Mouse (Mus musculus): ENCODE results near the gene P2ry2.

P2ry2 gene

GRCm38 (mm10) chr7:101027623-101028443 lies 15.2 kb upstream of the P2ry2 start:
- CTCF ChIA-PET = no interaction called here

DNA sequence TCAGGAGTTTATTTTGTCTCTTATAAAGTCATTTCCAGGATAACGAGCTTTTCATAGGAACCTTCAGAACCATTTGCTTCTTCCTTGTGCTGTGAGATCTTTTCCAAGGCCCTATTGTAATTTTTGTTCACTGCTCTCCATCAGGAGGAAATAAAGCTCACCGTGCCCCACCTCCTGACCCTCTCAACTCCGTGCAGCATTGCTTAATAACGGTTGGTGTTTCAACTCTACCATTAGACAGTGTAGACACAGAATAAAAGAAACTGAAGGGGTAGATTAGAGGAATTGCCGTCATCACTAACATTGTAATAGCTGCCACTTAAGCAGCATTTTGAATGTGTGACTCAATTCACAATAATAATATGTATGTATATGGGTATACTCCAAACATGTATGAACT lies 14.2 kb upstream of the P2ry2 start:
- CTCF ChIA-PET = no interaction called here

- CTCF ChIA-PET = no interaction called here
Observed at GRCm38 (mm10) chr7:101017492-101017891, 4.8 kb upstream of the P2ry2 start.

- CTCF ChIA-PET = interaction anchor here (0.6 kb wide), 1 partner anchor 258 kb away, joined by 3 read pairs; no protein-coding TSS in a partner anchor
Observed at GRCm38 (mm10) chr7:101017021-101017461, 4.4 kb upstream of the P2ry2 start.

GRCm38 (mm10) chr7:101014985-101015384 lies 2.3 kb upstream of the P2ry2 start:
- CTCF ChIA-PET = no interaction called here

DNA sequence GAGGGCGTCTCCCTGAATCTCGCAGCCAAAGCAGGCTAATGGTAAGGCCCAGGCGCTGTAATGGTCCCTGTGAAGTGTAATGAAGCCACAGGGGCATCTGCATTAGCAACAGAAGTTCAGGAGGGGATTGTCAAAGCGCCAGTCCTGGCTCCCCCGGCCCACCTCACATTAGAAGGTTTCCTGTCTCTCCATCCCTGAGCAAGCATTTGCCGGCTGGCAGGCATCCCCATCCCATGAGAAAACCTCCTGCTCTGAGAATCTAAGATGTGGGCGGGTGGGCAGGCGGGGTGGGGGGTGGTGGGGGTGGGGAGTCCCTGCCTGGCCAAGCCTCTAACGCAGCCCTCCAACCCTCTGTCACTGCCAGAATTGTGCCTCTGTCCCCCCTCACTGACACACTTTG lies 1.4 kb upstream of the P2ry2 start:
- CTCF ChIA-PET = no interaction called here

DNA sequence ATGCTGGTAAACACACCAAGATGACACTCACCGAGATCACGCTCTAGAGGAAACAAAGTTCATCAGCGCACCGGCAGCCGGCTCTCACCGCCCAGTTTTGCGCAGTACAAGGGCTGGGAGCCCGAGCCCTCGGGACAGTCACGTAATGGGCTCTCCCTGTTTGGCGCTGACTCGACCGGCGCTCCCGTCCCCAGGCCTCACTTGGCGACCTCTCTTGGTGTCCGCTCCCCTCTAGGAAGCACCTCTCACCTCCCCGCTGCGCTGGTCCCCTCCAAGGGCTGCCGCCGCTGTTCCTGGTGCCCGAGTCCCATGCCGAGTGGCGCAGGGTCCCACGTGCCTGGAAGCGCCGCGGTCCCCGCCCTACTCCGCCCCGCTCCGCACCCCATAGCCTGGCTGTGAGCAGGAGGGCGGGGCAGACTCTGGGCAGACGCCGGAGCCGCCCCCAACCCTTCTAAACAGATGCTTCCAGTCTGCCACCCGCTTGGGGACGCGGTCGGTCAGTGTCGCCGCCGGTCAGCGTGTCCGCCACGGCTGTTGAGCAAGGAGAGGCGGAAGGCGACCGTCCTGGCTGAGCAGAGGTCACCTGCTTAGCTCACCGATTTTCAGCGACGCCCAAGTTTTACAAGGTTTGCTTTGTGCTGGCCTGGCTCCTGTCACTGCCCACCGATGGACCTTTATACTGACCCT lies 842 bp downstream of the P2ry2 start:
- CTCF ChIA-PET = interaction anchor here (0.7 kb wide), 1 partner anchor 26 kb away, joined by 5 read pairs; no protein-coding TSS in a partner anchor

DNA sequence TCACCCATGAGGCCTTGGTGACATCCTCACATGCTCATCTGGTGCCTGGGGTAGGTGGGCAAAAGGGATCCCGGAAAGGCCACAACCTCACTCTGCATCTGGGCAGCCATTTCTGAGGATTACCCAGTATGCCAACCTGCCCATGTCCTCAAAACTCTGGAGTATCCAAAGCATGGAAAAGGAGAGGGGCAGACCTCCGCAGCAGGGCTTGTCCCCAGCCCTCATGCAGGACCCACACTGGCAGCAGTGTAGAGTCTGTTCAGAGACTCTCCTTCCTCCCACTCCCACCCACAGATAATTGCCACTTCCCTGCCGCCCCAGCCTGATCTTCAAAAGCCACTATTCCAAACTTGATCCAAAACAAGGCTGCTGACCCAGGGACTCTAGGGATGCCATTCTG lies 1.9 kb downstream of the P2ry2 start:
- CTCF ChIA-PET = no interaction called here

GRCm38 (mm10) chr7:101006201-101006600 lies 6.5 kb downstream of the P2ry2 start:
- CTCF ChIA-PET = interaction anchor here (0.5 to 0.6 kb wide), 2 partner anchors 61 to 157 kb away, joined by 4 to 17 read pairs; no protein-coding TSS in a partner anchor

- CTCF ChIA-PET = no interaction called here
Observed at GRCm38 (mm10) chr7:101005119-101005518, 7.5 kb downstream of the P2ry2 start.

- CTCF ChIA-PET = no interaction called here
Observed at GRCm38 (mm10) chr7:101003442-101004326, 9.0 kb downstream of the P2ry2 start.

DNA sequence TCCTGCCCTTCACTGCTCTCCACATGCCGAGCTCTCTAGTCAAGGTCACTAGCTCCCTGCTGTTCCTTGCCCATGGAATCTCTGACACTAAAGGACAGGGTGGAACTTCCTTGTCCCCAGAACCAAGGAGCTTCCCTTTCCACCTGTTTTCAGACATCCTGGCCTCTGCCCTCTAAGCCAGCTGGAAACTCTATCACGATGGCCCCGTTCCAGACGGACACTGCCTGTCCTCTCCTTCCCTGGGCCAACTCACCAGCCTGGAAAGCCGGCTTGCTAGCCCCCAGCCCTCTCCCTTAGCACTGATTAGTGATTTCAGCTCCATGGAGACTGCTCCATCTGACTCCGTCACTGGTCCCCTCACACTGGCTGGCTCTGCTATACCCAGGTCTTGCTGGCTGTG lies 10.4 kb downstream of the P2ry2 start:
- CTCF ChIA-PET = no interaction called here

GRCm38 (mm10) chr7:100999623-101000022 lies 13.0 kb downstream of the P2ry2 start:
- CTCF ChIA-PET = no interaction called here

DNA sequence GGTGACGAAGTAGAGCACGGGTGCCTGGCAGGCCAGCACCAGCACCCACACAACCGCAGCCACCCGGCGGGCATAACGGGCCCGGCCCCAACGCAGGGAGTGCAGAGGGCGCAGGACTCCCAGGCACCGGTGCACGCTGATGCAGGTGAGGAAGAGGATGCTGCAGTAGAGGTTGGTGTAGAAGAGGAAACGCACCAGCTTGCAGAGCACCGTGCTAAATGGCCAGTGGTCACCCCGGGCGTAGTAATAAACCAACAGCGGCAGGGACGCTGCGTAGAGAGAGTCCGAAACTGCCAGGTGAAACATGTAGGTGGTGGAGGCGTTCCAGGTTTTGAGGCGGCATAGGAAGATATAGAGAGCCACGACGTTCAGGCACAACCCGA lies 14.1 kb downstream of the P2ry2 start:
- CTCF ChIA-PET = no interaction called here

DNA sequence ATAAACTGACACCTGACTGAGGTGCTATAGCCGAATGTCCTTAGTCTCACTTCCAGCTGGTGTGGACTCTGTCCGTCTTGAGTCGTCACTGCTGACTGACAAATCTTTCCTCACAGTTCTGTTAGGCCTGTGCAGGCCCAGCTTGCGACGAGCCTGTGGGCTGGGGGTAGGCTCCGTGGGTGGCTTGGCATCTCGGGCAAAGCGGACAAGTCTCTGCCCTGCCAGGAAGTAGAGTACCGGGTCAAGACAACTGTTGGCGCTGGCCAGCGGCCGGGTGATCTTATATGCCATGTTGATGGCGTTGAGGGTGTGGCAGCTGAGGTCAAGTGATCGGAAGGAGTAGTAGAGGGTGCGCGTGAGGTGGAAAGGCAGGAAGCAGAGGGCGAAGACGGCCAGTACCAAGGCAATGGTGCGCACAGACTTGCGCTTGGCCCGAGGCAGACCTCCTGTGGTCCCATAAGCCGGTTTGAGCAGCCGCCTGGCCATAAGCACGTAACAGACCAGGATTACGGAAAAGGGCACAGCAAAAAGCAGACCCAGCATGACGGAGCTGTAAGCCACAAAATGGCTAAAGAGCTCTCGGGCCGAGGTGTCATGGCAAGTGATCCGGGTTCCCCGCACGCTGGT lies 14.6 kb downstream of the P2ry2 start:
- CTCF ChIA-PET = no interaction called here

DNA sequence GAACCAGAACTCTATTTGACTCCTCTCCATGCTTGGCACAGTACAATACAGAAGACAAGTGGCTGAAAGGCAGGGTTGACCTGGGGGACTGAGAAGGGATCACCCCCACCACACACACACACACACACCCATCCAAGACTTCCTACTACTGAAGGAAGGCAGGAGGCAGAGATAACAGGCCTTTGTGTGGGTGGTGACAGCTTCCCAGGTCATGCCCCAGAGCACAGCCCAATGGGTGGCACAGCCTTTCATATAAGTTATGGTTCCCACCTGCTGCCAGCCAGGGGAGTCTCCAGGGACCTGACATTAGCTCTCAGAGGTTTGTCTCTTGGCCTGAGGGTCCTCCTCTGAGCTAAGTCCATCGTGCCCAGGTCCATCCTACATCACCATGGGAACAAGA lies 15.5 kb downstream of the P2ry2 start:
- CTCF ChIA-PET = no interaction called here

GRCm38 (mm10) chr7:100995951-100996350 lies 16.7 kb downstream of the P2ry2 start:
- CTCF ChIA-PET = no interaction called here

- CTCF ChIA-PET = no interaction called here
Observed at GRCm38 (mm10) chr7:100995260-100995864, 17.3 kb downstream of the P2ry2 start.

DNA sequence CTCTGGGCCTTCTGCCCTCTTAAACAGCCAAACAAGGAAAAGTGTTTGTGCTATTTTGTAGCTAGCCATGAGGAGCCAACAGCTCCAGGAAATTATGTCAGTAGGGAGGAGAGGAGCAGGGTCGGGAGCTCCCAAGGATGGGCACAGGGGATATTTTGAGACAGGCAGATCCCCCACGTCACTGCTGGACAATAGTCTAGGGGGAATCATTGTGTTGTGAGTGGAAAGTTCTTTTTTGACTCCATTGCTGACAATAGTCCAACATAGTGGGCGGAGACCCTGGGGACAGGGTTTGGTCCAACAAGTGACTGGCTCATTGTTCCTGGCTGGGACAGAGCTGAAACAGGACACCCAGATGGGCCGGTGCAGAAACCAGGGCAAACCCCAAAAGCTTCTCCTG lies 19.5 kb downstream of the P2ry2 start:
- CTCF ChIA-PET = no interaction called here

DNA sequence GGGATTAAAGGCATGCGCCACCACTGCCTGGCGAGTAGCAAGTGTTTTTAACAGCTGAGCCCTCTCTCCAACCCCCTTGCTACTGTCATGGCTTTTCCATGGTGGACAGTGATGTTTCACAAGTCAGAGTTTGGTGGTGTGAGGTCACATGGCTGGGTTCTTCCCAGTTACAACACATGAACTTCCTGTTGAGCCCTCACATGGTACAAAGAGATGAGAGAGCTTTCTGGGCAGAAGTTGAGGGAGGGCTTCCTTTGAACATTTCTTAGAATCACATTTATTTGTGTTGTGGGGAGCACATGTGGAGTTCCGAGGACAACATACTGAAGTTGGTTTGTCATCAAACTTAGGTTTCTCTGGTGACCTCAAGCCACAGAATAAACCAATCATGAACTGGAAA lies 20.7 kb downstream of the P2ry2 start:
- CTCF ChIA-PET = no interaction called here

DNA sequence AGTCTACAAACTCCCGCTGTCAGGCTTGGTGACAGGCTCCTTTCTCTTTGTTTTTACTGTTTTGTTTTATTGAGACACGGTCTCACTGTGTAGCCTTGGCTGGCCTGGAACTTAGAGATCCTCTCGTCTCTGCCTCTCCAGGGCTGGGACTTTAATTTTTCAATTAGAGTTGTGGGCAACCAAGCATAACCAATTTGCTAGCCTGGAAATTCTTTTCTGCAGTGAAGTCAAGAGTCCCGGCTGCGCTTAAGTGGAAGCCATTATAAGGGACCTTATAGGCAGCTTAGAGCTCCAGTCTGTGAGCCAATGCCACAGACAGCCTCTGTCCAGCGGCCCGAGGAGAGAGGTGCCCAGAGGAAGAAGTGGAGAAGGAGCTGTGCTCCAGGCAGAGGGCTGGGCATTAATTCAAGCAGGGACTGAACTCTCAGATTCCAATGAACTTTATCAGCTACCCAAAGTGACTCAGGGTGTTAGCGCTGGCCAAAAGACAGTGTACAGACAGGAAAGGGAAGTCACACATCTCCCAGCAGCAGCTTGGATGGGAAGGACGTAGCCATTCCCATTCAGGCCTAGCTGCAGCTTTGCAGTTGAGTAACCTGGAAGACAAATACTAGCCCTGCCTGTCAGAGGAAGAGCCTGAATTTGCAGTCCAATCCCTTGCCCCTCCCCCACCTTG lies 21.9 kb downstream of the P2ry2 start:
- CTCF ChIA-PET = interaction anchor here (1.2 kb wide), 1 partner anchor 61 kb away, joined by 4 read pairs; no protein-coding TSS in a partner anchor
